11 mouse cellular contexts compared by ENCODE assay signal in genomic region chr2:6883996-6884795, GRCm38 (mm10).
DNase-seq lines count a peak whose midpoint lies in the region; ATAC-seq lines count a peak whose summit lies in the region.
"Had no signal": no experiment of that assay in that cellular context is flagged by ENCODE, and none has a peak within 500 bp of the region (broad histone marks: within the 10 kb centered on the region; RNA-seq: fewer than 3 reads in every experiment).

No protein-coding gene starts in this region.

- H3K4me3 ChIP-seq in forebrain, embryonic 12.5 days (replicated peaks) = peak overlapping the region; percentile 54
- peak overlapping the region; percentile 51 for H3K4me3 ChIP-seq in midbrain, embryonic 11.5 days (ENCODE audit: low read depth, low read length)

- peaks cover 38% of the 10 kb centered on the region for H3K4me1 ChIP-seq in forebrain, embryonic 12.5 days
- peaks cover 30% of the 10 kb centered on the region for H3K4me1 ChIP-seq in midbrain, embryonic 11.5 days (ENCODE audit: control insufficient read depth, insufficient read depth, low read length)

- peak; percentile 66 for DNase-seq in brain, adult 2 months (ENCODE audit: low read depth, low spot score)
- peak; percentile 65 for DNase-seq in cerebellum, adult 9-10 months
- peak; percentile 95 for DNase-seq in midbrain, embryonic 11.5 days (ENCODE audit: low spot score, missing footprints)
- no peak for DNase-seq in adrenal gland, postnatal 4 days (ENCODE audit: low spot score in 2 of 2)
- DNase-seq in frontal cortex, postnatal 36 days (ENCODE audit: low spot score in 2 of 2) = no peak
- DNase-seq: heart, postnatal 14 days; lung, embryonic 14.5 days had no signal

- peak overlapping the region; percentile 61 for H3K4me2 ChIP-seq in forebrain, embryonic 12.5 days
- H3K4me2 ChIP-seq in midbrain, embryonic 11.5 days = peak overlapping the region; percentile 64
- H3K4me2 ChIP-seq: lung, embryonic 14.5 days had no signal

- H3K9me3 ChIP-seq in forebrain, embryonic 12.5 days = no peaks in the 10 kb centered on the region
- no peaks in the 10 kb centered on the region for H3K9me3 ChIP-seq in midbrain, embryonic 11.5 days (ENCODE audit: control insufficient read depth, low read length)

- peak overlapping the region; percentile 74 for H3K9ac ChIP-seq in forebrain, embryonic 12.5 days
- peak overlapping the region; percentile 79 for H3K9ac ChIP-seq in midbrain, embryonic 11.5 days (ENCODE audit: low read length)
- H3K9ac ChIP-seq: lung, embryonic 14.5 days had no signal

- no peaks in the 10 kb centered on the region for H3K27me3 ChIP-seq in forebrain, embryonic 12.5 days
- no peaks in the 10 kb centered on the region for H3K27me3 ChIP-seq in midbrain, embryonic 11.5 days (ENCODE audit: control insufficient read depth, insufficient read depth, low read length)

- 13% methylated on average over 13 of the region's 13 CpGs for WGBS in forebrain, embryonic 12.5 days
- 20% methylated on average over 13 of the region's 13 CpGs for WGBS in midbrain, embryonic 11.5 days

- H3K36me3 ChIP-seq in forebrain, embryonic 12.5 days (replicated peaks) = no peaks in the 10 kb centered on the region
- no peaks in the 10 kb centered on the region for H3K36me3 ChIP-seq in midbrain, embryonic 11.5 days (ENCODE audit: control insufficient read depth, insufficient read depth, low read length)

- ATAC-seq in forebrain, embryonic 12.5 days (ENCODE audit: low FRiP score) = no peak; the same call in 1 of the 2 replicates
- peak; percentile 33 for ATAC-seq in midbrain, embryonic 11.5 days (ENCODE audit: low FRiP score)
- no peak for ATAC-seq in activated CD4-positive, CD25-positive, alpha-beta regulatory T cell, adult 4 months
- ATAC-seq in megakaryocyte, adult 5-6 weeks (ENCODE audit: poor library complexity, severe bottlenecking) = no peak

- peak overlapping the region; percentile 95 for H3K27ac ChIP-seq in forebrain, embryonic 12.5 days
- peak overlapping the region; percentile 86 for H3K27ac ChIP-seq in midbrain, embryonic 11.5 days (ENCODE audit: low read depth, low read length)
- H3K27ac ChIP-seq: kidney, postnatal 0 days had no signal

Comparison
In these comparisons a context has a peak if more than half of its experiments do, and no peak if none do; other contexts are left out.
1. DNase-seq: peak in brain, adult 2 months (single experiment), cerebellum, adult 9-10 months (single experiment) and midbrain, embryonic 11.5 days (single experiment); none in adrenal gland, postnatal 4 days (0 of 2) and frontal cortex, postnatal 36 days (0 of 2).